In genomic region chr11:119057291-119057690, GRCm38 (mm10) we compare ENCODE assay signal across 8 mouse cellular contexts. TPM values are rescaled to one million over a fixed set of nuclear protein-coding genes. Genes with fewer than 3 reads are reported as not detected.
DNase-seq lines count a peak whose midpoint lies in the region; ATAC-seq lines count a peak whose summit lies in the region.

No protein-coding gene starts in this region.

- H3K9me3 ChIP-seq in kidney, embryonic 14.5 days (ENCODE audit: control insufficient read depth, low read length), result no peaks in the 10 kb centered on the region
- no peaks in the 10 kb centered on the region for H3K9me3 ChIP-seq in hindbrain, embryonic 14.5 days (ENCODE audit: control insufficient read depth, low read length)
- H3K9me3 ChIP-seq in midbrain, embryonic 14.5 days (ENCODE audit: control insufficient read depth, low read length), result no peaks in the 10 kb centered on the region

- intact Hi-C loops in left cerebral cortex, postnatal 10 days (cut with DNase I), result loop anchor here (2.0 kb wide), 1 partner anchor 28 kb away; no protein-coding TSS in a partner anchor

- 3% methylated on average over 9 of the region's 9 CpGs for WGBS in kidney, embryonic 14.5 days
- WGBS in hindbrain, embryonic 14.5 days, result 2% methylated on average over 9 of the region's 9 CpGs
- WGBS in midbrain, embryonic 14.5 days, result 2% methylated on average over 9 of the region's 9 CpGs

- H3K4me3 ChIP-seq in kidney, embryonic 14.5 days (ENCODE audit: low read length), result peak overlapping the region; percentile 49
- H3K4me3 ChIP-seq in brown adipose tissue, adult 24 weeks (ENCODE audit: insufficient read depth, low read depth, low read length), result peak overlapping the region; percentile 92
- peak overlapping the region; percentile 53 for H3K4me3 ChIP-seq in hindbrain, embryonic 14.5 days (replicated peaks; ENCODE audit: low read length)
- H3K4me3 ChIP-seq in midbrain, embryonic 14.5 days (replicated peaks; ENCODE audit: low read depth, low read length), result peak overlapping the region; percentile 54

- H3K4me1 ChIP-seq in kidney, embryonic 14.5 days (ENCODE audit: control insufficient read depth, insufficient read depth, low read length), result peaks cover 31% of the 10 kb centered on the region; the same call in 1 of the 2 replicates
- H3K4me1 ChIP-seq in brown adipose tissue, adult 24 weeks (ENCODE audit: control insufficient read depth, insufficient read depth, insufficient read length, low read length), result peaks cover 11% of the 10 kb centered on the region
- peaks cover 57% of the 10 kb centered on the region for H3K4me1 ChIP-seq in hindbrain, embryonic 14.5 days (replicated peaks; ENCODE audit: control insufficient read depth, insufficient read depth, low read length)
- H3K4me1 ChIP-seq in midbrain, embryonic 14.5 days (ENCODE audit: control insufficient read depth, insufficient read depth, low read length), result peaks cover 52% of the 10 kb centered on the region

- no peak overlapping the region for H3K27ac ChIP-seq in kidney, embryonic 14.5 days (ENCODE audit: low read depth, low read length)
- H3K27ac ChIP-seq in brown adipose tissue, adult 24 weeks (replicated peaks; ENCODE audit: low read depth, low read length), result peak overlapping the region; percentile 78
- 0 out of 2 replicates have a peak overlapping the region, but pooled peaks have one; percentile 91 for H3K27ac ChIP-seq in hindbrain, embryonic 14.5 days
- H3K27ac ChIP-seq in midbrain, embryonic 14.5 days (replicated peaks; ENCODE audit: low read depth, low read length), result peak overlapping the region; percentile 94

- H3K27me3 ChIP-seq in kidney, embryonic 14.5 days (ENCODE audit: control insufficient read depth, insufficient read depth, low read length), result peaks cover 83% of the 10 kb centered on the region
- H3K27me3 ChIP-seq in hindbrain, embryonic 14.5 days (ENCODE audit: control insufficient read depth, insufficient read depth, low read length), result peaks cover 58% of the 10 kb centered on the region
- peaks cover 41% of the 10 kb centered on the region for H3K27me3 ChIP-seq in midbrain, embryonic 14.5 days (ENCODE audit: control insufficient read depth, insufficient read depth, low read length)

- H3K9ac ChIP-seq in kidney, embryonic 14.5 days (ENCODE audit: low read depth, low read length), result peak overlapping the region; percentile 68; the same call in 1 of the 2 replicates
- peak overlapping the region; percentile 94 for H3K9ac ChIP-seq in hindbrain, embryonic 14.5 days
- peak overlapping the region; percentile 95 for H3K9ac ChIP-seq in midbrain, embryonic 14.5 days (replicated peaks; ENCODE audit: low read length)

- H3K36me3 ChIP-seq in kidney, embryonic 14.5 days (ENCODE audit: control insufficient read depth, insufficient read depth, low read length), result no peaks in the 10 kb centered on the region
- no peaks in the 10 kb centered on the region for H3K36me3 ChIP-seq in hindbrain, embryonic 14.5 days (replicated peaks; ENCODE audit: control insufficient read depth, insufficient read depth)
- no peaks in the 10 kb centered on the region for H3K36me3 ChIP-seq in midbrain, embryonic 14.5 days (ENCODE audit: control insufficient read depth, insufficient read depth, low read length)

- no peak for ATAC-seq in kidney, embryonic 14.5 days (ENCODE audit: low FRiP score, low TSS enrichment)
- ATAC-seq in hindbrain, embryonic 14.5 days (ENCODE audit: low FRiP score), result no peak
- no peak for ATAC-seq in midbrain, embryonic 14.5 days (ENCODE audit: low FRiP score, low TSS enrichment)

- no peak for DNase-seq in kidney, adult 11 months
- no peak for DNase-seq in hindbrain, embryonic 14.5 days (ENCODE audit: low spot score)
- DNase-seq in midbrain, embryonic 14.5 days, result peak; percentile 47
- DNase-seq in left cerebral cortex, adult 8-10 months (ENCODE audit: low spot score in 2 of 2), result no peak
- no peak for DNase-seq in left cerebral cortex, postnatal 10 days (ENCODE audit: extremely low spot score in 1 of 2, low spot score in 2 of 2)
- no peak for DNase-seq in thymus, postnatal 0 days (ENCODE audit: low spot score)

- peak overlapping the region; percentile 82 for H3K4me2 ChIP-seq in kidney, embryonic 14.5 days (replicated peaks; ENCODE audit: low read depth, low read length)
- H3K4me2 ChIP-seq in hindbrain, embryonic 14.5 days (replicated peaks), result peak overlapping the region; percentile 97
- H3K4me2 ChIP-seq in midbrain, embryonic 14.5 days (ENCODE audit: low read length), result peak overlapping the region; percentile 98

RNA-seq across cellular contexts. Expression of gene Cbx8, which starts 16.5 kb away (rescaled TPM):
- 7.8 and 10.9 TPM in 2 replicates for polyA plus RNA-seq in kidney, embryonic 14.5 days (2014; fragmentation: Nextera tagmentation; extraction: Ambion mirVana)
- 4.7 and 9.1 TPM in 2 replicates for polyA plus RNA-seq in brown adipose tissue, adult 24 weeks (2012; ENCODE audit: insufficient read depth, insufficient read length, missing spikeins)
- 8.5 and 9.8 TPM in 2 replicates for polyA plus RNA-seq in hindbrain, embryonic 14.5 days (2014; fragmentation: Nextera tagmentation; extraction: Ambion mirVana)
- polyA plus RNA-seq in midbrain, embryonic 14.5 days (2014; fragmentation: Nextera tagmentation; extraction: Ambion mirVana), result 11.5 and 12.4 TPM in 2 replicates
- 10 to 100 TPM in 2 of 4 experiments, 1 to 10 TPM in 2; 7.1 to 16.7 (median 11.1) TPM for total RNA-seq in left cerebral cortex, adult 8-10 months (2022)
- 10 to 100 TPM; 11.3 to 15.3 TPM for total RNA-seq in left cerebral cortex, postnatal 10 days (2021)
- 10.7 and 12.3 TPM in 2 replicates for polyA plus RNA-seq in thymus, postnatal 0 days (2015; fragmentation: Nextera tagmentation; extraction: Ambion mirVana)

RNA-seq across cellular contexts. Expression of gene Cbx4, which starts 28.7 kb away (rescaled TPM):
- polyA plus RNA-seq in kidney, embryonic 14.5 days (2014; fragmentation: Nextera tagmentation; extraction: Ambion mirVana), result 4.9 and 8.3 TPM in 2 replicates
- 37.3 and 37.4 TPM in 2 replicates for polyA plus RNA-seq in brown adipose tissue, adult 24 weeks (2012; ENCODE audit: insufficient read depth, insufficient read length, missing spikeins)
- polyA plus RNA-seq in hindbrain, embryonic 14.5 days (2014; fragmentation: Nextera tagmentation; extraction: Ambion mirVana), result 16.8 and 20.2 TPM in 2 replicates
- polyA plus RNA-seq in midbrain, embryonic 14.5 days (2014; fragmentation: Nextera tagmentation; extraction: Ambion mirVana), result 19.0 and 19.3 TPM in 2 replicates
- 10 to 100 TPM; 48.9 to 54.2 (median 50.0) TPM for total RNA-seq in left cerebral cortex, adult 8-10 months (2022)
- total RNA-seq in left cerebral cortex, postnatal 10 days (2021), result 10 to 100 TPM; 54.4 to 56.9 TPM
- 25.1 and 26.8 TPM in 2 replicates for polyA plus RNA-seq in thymus, postnatal 0 days (2015; fragmentation: Nextera tagmentation; extraction: Ambion mirVana)

RNA-seq across cellular contexts. Expression of gene Cbx2, which starts 34.5 kb away (rescaled TPM):
- 19.9 and 38.2 TPM in 2 replicates for polyA plus RNA-seq in kidney, embryonic 14.5 days (2014; fragmentation: Nextera tagmentation; extraction: Ambion mirVana)
- polyA plus RNA-seq in brown adipose tissue, adult 24 weeks (2012; ENCODE audit: insufficient read depth, insufficient read length, missing spikeins), result 0.91 and 1.1 TPM in 2 replicates
- 10.7 and 13.7 TPM in 2 replicates for polyA plus RNA-seq in hindbrain, embryonic 14.5 days (2014; fragmentation: Nextera tagmentation; extraction: Ambion mirVana)
- polyA plus RNA-seq in midbrain, embryonic 14.5 days (2014; fragmentation: Nextera tagmentation; extraction: Ambion mirVana), result 15.6 and 20.7 TPM in 2 replicates
- 1 to 10 TPM; 2.2 to 3.3 (median 2.6) TPM for total RNA-seq in left cerebral cortex, adult 8-10 months (2022)
- 1 to 10 TPM; 2.8 to 3.5 TPM for total RNA-seq in left cerebral cortex, postnatal 10 days (2021)
- 19.5 and 22.3 TPM in 2 replicates for polyA plus RNA-seq in thymus, postnatal 0 days (2015; fragmentation: Nextera tagmentation; extraction: Ambion mirVana)
